Mouse (Mus musculus) activated CD4-positive, CD25-positive, alpha-beta regulatory T cell, adult 4 months (primary cell): ENCODE results near the gene Wdfy3. TPM values are rescaled to one million over a fixed set of nuclear protein-coding genes. Genes with fewer than 3 reads are reported as not detected.
"Not testable (repeated sequence)": the region's sequence is repeated elsewhere in the genome, so short reads cannot be mapped to it uniquely, and the experiment has no call there.

Experiments
- ATAC-seq: one replicate; pipeline ENCODE4 v1.8.0; 2017
- polyA plus RNA-seq, 2 experiments: library from polyadenylated mRNA; unstranded; fragments of 100-300 nt; shearing (Covaris generic); gene quantifications; one replicate each; pipeline ENCODE4 v1.2.1; 2017

The Wdfy3 gene
- polyA plus RNA-seq, 2 experiments from 2014 or later = 0.07 to 0.10 TPM

DNA sequence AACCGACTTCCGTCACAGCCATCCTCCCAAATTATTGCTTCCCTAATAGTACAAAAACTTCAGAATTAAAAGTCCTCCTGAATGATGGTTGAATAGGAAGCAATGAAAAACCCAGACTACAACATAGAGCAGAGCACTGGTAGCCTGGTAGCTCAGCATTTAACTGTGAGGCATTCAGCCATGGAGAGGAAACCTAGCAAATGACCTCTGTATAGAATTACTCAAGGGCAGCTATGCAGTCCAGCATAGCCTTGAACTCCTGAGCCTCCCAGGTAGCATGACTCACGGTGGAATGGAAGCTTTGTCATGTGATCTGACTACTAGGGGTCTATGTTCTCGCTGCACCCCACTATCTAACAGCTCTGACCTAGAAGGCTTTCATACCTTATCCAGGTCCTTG is 189.8 kb downstream of the Wdfy3 start:
- ATAC-seq = no peak

DNA sequence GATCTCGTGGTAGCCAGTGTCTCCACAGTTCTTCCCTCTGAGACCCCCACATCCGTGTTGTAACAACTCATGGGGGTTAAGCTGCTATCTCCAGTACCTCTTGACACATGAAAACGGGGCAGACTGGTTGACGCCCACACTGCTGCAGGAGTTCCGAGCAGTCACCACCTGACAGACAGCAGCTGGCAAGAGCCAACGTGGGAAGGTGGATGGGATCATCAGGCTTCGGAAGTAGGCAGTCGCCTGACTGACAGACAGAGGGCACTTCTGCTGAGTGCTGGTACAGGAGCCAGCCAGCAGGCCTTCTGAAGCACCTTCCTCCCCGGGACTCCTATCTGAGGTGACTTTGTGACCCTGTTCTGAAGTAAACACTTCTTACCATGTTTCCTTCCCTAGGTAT is 191.3 kb downstream of the Wdfy3 start:
- no peak for ATAC-seq

GRCm38 (mm10) chr5:101876185-101876584 is 193.5 kb downstream of the Wdfy3 start:
- ATAC-seq = no peak

GRCm38 (mm10) chr5:101866722-101867121 is 203.0 kb downstream of the Wdfy3 start:
- ATAC-seq = no peak

- ATAC-seq = no peak
Measured at GRCm38 (mm10) chr5:101863946-101864345, 205.8 kb downstream of the Wdfy3 start.

GRCm38 (mm10) chr5:101862651-101863050 is 207.1 kb downstream of the Wdfy3 start:
- no peak for ATAC-seq

- no peak for ATAC-seq
Measured at GRCm38 (mm10) chr5:101861786-101862571, 207.7 kb downstream of the Wdfy3 start.

DNA sequence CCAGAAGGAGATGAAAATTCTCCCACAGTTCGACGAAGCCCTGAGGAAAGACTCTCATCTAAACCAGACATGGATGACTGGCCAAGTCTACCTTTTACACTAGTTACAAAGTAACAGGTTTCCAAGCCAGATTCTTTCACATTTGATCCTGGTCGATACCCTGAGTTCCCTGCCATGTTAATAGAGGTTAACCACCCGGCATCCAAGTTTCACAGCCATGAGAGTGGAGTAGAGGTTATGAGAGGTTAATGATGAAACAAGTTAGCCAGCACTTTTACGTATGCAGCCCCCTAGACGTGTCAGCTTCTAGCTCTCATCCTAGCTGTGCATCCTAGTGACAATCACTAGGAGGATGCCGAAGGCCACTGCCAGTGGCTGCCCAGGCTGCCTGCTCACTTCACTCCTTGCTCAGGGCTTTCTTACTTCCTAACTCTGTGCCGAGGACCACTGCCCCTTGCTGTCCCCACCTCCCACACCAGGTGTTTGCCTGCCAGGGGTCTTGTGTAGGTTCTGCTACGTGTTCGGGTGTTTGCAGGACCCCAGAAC is 210.8 kb downstream of the Wdfy3 start:
- no peak for ATAC-seq

DNA sequence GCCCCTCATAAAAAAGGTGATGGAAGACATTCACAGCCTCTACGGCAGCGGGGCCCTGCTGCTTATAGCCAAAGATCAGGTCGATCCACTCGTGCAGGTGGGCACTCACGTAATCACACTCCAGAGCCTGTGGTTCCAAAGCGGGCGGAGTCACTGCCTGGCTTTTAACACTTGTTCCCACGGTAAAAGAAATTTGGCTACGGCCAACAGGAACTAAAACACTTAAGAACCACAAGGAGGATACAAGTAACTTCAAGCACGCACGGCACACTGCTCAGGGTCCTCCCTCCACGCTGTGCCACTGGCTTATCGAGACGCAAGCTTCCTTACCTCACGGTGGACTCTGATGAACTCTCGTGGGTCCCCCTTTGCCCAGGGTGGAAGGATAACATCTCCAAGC is 214.2 kb downstream of the Wdfy3 start:
- ATAC-seq = no peak

DNA sequence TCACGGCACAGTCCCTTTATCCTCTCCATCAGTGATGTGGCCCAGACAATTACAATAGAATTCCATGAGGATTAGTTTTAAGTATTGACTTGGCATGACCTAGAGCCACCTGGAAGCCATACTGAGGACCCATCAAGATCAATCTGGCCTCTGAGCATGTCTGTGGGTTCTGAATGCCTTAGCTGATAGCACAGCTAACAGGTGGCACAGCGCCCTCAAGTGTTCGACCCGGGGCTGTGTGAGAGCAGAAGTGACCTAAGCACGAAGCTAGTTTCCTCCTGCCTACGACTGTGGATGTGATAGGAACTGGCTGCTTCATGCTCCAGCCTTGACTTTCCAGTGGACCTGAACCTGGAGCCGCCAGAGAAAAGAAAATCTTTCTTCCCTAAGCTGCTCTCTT is 215.1 kb downstream of the Wdfy3 start:
- no peak for ATAC-seq

DNA sequence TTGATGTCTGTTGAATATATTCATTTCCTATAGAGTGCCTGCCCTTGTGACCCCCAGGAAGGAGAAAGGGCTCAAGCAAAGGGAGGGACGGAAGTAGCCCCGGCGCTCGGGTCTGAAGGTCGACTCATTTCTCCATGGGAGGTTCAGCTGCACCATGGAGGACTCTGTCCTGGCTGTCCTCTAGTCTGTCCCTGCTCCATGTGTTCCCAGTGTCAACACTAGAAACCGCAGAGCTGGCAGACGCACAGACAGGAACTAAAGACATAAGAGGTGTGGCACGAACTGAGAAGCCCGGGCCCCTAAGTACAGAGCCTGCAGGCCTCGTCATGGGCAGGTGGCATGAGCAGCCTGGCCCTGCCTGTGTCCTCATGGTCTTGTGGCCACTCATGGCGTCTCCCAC is 215.6 kb downstream of the Wdfy3 start:
- ATAC-seq = no peak

DNA sequence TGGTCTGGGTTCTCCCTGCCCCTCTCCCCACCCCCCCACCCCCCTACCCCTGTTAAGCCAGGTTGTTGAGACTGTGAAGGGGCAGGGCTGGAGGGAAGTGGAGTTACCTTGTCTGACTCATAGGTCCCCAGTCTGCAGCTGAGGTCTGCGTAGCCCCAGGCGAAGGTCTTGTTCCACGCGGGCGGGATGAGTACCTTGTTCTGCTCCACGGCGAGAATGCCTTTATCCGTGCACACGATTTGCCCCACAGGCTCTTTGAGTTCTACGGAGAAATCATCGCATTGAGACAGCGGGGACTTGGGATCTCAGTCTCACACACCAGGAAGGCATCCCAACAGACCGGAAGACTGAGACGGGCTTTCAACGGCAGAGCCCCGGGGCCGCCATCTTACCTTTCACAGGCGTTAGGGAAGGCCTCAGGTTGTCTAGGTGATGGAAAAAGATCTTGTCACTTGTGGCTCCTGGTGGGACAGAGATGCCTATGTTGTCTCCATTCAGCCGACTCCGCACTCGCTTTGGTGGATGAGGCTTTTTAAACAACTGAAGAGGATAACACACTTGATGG is 217.5 kb downstream of the Wdfy3 start:
- no peak for ATAC-seq

GRCm38 (mm10) chr5:101851133-101851532 is 218.6 kb downstream of the Wdfy3 start:
- ATAC-seq = no peak

DNA sequence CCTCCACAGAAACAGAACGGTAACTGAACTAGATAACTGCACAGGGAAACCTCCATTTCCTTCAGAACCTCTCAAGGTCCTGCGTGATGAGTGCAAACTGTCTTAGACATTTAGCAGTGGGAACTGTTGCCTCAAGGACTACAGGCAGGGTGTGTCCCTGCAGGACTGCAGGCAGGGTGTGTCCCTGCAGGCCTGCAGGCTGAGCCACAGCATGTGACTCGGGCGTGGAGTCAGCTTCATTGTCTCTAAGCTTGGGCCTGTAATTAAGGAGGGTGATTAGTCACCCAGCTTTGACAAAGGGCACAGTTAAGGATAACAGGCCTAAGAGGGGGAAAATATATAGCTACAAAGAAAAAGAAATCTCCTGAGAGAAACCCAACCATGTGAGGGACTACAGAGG is 222.0 kb downstream of the Wdfy3 start:
- ATAC-seq = no peak

GRCm38 (mm10) chr5:101847323-101847722 is 222.4 kb downstream of the Wdfy3 start:
- ATAC-seq = no peak

DNA sequence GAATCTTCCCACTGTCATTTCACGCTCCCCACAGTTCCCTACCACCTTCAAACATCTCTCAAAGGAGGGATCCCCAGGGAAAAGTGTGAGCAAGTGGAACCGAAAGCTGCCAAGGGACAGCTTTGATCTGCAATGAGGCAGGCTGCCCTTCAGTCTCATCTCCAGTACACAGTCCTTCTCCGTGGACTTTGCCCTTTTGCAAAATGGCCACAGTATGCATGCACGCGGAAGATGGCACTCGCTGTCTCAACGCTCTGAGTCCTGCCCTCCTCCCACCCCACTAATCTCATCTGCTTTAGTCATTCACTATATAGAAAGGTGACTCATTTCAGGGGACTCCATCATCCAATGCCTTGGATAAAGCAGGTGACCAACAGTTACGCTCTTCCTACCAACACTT is 223.8 kb downstream of the Wdfy3 start:
- ATAC-seq = no peak

- no peak for ATAC-seq
Measured at GRCm38 (mm10) chr5:101845011-101845410, 224.7 kb downstream of the Wdfy3 start.

DNA sequence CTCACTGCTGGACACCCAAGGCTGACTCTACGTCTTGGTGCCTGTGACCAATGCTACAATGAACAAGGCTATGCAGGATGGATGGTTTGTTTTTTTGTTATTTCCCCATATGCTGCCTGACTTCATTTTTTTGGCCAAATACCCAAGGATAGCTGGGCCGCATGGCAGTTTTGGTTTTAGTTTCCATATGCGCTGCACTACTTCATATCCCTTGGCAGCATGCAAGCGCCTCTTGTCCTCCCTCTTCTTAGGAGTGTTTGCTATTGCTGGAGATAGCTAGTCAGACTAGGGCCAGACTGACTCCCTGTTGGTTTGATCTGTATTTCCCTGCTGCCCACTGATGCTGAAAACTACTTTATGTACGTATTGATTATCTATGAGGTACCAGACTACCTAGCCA is 229.2 kb downstream of the Wdfy3 start:
- no peak for ATAC-seq

DNA sequence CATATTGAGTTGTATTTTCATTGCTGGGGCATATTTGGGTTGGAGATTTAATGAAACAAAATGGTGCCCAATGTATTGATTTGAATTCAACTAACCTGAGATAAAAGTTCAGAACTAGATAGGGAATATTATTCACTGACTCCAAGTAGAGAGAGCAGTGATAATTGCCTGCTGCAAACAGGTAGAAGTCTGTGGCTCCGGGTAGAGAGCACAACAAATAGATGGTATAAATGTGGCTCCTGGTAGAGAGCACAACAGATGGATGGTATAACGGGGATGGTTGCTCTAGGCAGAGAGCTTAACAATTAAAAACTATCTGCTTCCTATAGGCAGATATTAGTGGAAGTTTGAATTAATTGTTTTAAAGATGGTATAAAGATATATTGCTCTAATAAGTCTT is 232.1 kb downstream of the Wdfy3 start:
- ATAC-seq = not testable (repeated sequence)

- ATAC-seq = no peak
Measured at GRCm38 (mm10) chr5:101836221-101836620, 233.5 kb downstream of the Wdfy3 start.

DNA sequence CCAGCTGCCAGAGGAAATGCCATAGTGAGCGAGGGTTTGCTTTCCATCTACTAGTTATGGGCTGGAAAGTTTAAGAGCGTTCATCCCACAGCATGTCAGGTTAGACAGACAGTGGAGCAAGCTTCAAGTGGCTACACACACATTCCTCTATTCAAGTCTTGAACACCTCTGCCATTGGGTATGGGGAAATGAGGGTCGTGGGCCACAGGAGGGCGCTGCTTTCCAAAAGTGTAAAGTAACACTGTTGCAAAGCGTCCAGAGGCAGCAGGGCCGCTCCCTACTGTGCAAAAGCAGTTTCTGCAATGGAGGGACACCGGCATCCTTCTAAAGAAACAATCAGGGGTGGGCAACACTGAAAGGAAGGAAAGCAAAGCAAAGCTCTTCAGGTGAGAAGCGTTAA is 235.8 kb downstream of the Wdfy3 start:
- ATAC-seq = no peak

DNA sequence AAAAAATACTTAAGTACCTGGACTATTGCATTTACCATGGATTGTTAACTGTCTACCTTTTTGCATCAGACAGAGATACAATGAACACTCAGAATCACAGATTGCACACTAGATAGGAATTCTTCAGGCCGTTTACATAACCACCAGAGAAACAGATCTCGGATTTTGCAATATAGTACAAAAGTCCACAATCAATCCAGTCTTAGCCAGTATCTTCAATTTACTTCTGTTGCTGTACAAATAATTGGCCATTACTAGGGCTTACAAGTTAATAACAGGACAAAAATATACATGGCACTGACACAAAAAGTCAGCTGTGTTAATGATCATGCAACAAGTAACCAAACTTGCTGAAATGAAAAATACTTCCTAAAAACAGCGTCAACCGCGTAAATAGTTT is 236.7 kb downstream of the Wdfy3 start:
- no peak for ATAC-seq

- no peak for ATAC-seq
Measured at GRCm38 (mm10) chr5:101832042-101832441, 237.7 kb downstream of the Wdfy3 start.

GRCm38 (mm10) chr5:101830180-101830579 is 239.5 kb downstream of the Wdfy3 start:
- ATAC-seq = no peak
